Mouse (Mus musculus) olfactory bulb, adult 2 months (tissue): ENCODE measurements around the gene Wiz.

Experiments used
- CTCF ChIP-seq: fragments of 200-500 bp; IDR thresholded peaks from 2 replicates; pipeline ENCODE4 v1.5.1; 2012; ENCODE audit warnings: low read depth, mild to moderate bottlenecking, low read length, moderate library complexity; ENCODE audit not compliant: insufficient read depth
- POLR2A ChIP-seq: fragments of 200-500 bp; IDR thresholded peaks from 2 replicates; pipeline ENCODE4 v1.6.1; 2012; ENCODE audit warnings: mild to moderate bottlenecking, low read depth, low read length, moderate library complexity; ENCODE audit not compliant: insufficient read depth

GRCm38 (mm10) chr17:32402011-32402778, 13.0 kb upstream of the Wiz start:
- TF ChIP-seq CTCF (no peak), POLR2A (no peak)
